Mouse (Mus musculus): ENCODE measurements around the gene Mcfd2. TPM values are rescaled to one million over a fixed set of nuclear protein-coding genes. Genes with fewer than 3 reads are reported as not detected.
"Not testable (repeated sequence)": the region's sequence is repeated elsewhere in the genome, so short reads cannot be mapped to it uniquely, and the experiment has no call there.

Gene Mcfd2
- polyA plus RNA-seq, 1 experiment from 2014 or later, result 148 TPM

DNA sequence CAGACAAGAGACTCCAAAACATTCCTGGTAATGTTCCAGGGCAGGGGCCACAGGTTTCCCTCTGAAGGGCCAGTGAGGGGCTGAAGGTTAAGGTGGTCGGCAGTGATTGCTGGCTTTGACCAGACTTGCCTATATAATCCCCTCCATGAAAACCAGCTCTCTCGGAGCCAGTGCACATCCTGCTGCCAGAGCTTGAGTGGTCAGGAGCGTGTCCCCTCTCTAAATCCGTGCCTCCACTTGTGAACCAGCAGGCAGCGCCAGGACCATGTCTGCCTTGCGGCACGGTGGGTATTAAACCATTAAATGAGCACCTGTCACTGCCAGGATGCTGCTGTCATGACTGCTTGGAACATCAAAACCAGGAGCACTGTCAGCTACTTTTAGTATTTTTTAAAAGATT lies 44.8 kb upstream of the Mcfd2 start:
- TF ChIP-seq CTCF (IDR thresholded peaks at IDR 0.05; ENCODE audit: low read depth) (no peak), EP300 (IDR thresholded peaks at IDR 0.05; ENCODE audit: low read depth) (no peak)
- Histone ChIP-seq H3K4me2 (ENCODE audit: low read depth, low read length) (no peak overlapping the region), H3K4me1 (ENCODE audit: insufficient read depth) (peaks cover 7% of the 10 kb centered on the region), H3K36me3 (replicated peaks; ENCODE audit: insufficient read depth, low read length) (peaks cover 32% of the 10 kb centered on the region), H3K9ac (replicated peaks) (no peak overlapping the region), H3K27ac (ENCODE audit: low read depth) (no peak overlapping the region), H3K27me3 (ENCODE audit: insufficient read depth, low read length) (no peaks in the 10 kb centered on the region), H3K4me3 (ENCODE audit: low read depth, low read length) (no peak overlapping the region), H3K9me3 (ENCODE audit: low read length) (no peaks in the 10 kb centered on the region)
- ATAC-seq (no peak), DNase-seq (no peak)
- WGBS (ENCODE audit: insufficient replicate concordance), result 86% methylated on average over 7 of the region's 7 CpGs

DNA sequence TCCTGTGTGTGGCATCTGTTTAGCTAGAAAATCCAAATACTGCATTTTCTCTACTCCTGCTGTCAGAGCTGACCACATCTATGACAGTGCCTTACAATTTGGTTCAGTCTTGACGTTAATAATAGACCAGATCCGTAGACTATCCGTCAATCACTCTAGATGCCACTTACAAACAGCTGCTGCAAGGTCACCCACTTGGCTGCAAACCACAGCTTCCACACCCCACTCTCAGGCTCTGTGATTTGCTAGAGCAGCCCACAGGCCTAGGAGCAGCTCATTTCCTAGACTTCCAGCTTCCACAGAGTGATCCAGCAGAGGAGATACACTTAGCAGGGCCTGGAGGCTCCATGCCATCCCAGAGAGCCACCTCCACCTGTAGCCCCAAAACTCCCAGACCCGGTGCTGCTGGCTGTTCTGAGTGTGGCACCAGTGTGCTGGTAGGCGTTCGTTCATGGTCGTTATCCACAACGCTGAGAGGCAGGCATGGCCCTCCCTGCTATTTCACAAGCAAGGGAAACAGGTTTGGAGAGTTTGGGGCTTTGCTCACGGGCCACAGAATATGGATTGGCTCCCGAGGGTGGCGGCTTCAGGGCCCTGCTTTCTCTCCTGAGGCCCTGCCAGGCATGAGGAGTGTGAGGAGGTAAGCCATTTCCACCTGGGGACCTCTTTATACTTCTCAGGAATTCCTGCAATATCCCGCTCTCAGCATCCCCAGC lies 43.5 kb upstream of the Mcfd2 start:
- TF ChIP-seq CTCF (IDR thresholded peaks at IDR 0.05; ENCODE audit: low read depth) (no peak), EP300 (IDR thresholded peaks at IDR 0.05; ENCODE audit: low read depth) (no peak)
- H3K9ac ChIP-seq (replicated peaks), result no peak overlapping the region
- no peaks in the 10 kb centered on the region for H3K27me3 ChIP-seq (ENCODE audit: insufficient read depth, low read length)
- no peak overlapping the region for H3K4me2 ChIP-seq (ENCODE audit: low read depth, low read length)
- 73% methylated on average over 12 of the region's 12 CpGs for WGBS (ENCODE audit: insufficient replicate concordance)
- no peak overlapping the region for H3K4me3 ChIP-seq (ENCODE audit: low read depth, low read length)
- DNase-seq (no peak), ATAC-seq (no peak)
- peaks cover 11% of the 10 kb centered on the region for H3K4me1 ChIP-seq (ENCODE audit: insufficient read depth)
- no peaks in the 10 kb centered on the region for H3K9me3 ChIP-seq (ENCODE audit: low read length)
- H3K27ac ChIP-seq (ENCODE audit: low read depth), result no peak overlapping the region
- peaks cover 32% of the 10 kb centered on the region for H3K36me3 ChIP-seq (replicated peaks; ENCODE audit: insufficient read depth, low read length)

DNA sequence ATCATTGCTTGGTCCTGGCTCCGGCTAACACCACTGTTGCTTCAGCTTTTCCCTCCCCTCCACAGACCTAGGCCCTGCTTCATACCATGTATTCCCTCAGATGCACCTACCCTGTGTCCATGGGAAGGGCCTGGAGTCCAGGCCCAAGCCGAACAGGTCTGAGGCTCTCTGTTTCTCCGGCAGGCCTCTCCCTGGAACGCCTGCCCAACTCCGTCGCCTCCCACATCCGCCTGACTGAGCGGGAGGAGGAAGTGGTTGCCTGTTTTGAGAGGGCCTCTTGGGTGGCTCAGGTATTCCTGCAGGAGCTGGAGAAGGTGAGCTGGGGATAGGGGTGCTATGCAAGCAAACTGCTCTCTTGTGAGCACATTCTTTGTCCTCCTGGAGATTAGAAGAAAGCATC lies 41.0 kb upstream of the Mcfd2 start:
- H3K27ac ChIP-seq (ENCODE audit: low read depth), result no peak overlapping the region
- H3K4me1 ChIP-seq (ENCODE audit: insufficient read depth), result peaks cover 34% of the 10 kb centered on the region
- H3K36me3 ChIP-seq (replicated peaks; ENCODE audit: insufficient read depth, low read length), result peaks cover 32% of the 10 kb centered on the region
- WGBS (ENCODE audit: insufficient replicate concordance), result 73% methylated on average over 8 of the region's 8 CpGs
- H3K9me3 ChIP-seq (ENCODE audit: low read length), result no peaks in the 10 kb centered on the region
- TF ChIP-seq EP300 (IDR thresholded peaks at IDR 0.05; ENCODE audit: low read depth) (no peak), CTCF (IDR thresholded peaks at IDR 0.05; ENCODE audit: low read depth) (no peak)
- H3K27me3 ChIP-seq (ENCODE audit: insufficient read depth, low read length), result no peaks in the 10 kb centered on the region
- ATAC-seq (no peak), DNase-seq (no peak)
- no peak overlapping the region for H3K4me3 ChIP-seq (ENCODE audit: low read depth, low read length)
- 0 out of 2 replicates have a peak overlapping the region, but pooled peaks have one; percentile 6 for H3K4me2 ChIP-seq (ENCODE audit: low read depth, low read length)
- no peak overlapping the region for H3K9ac ChIP-seq (replicated peaks)

DNA sequence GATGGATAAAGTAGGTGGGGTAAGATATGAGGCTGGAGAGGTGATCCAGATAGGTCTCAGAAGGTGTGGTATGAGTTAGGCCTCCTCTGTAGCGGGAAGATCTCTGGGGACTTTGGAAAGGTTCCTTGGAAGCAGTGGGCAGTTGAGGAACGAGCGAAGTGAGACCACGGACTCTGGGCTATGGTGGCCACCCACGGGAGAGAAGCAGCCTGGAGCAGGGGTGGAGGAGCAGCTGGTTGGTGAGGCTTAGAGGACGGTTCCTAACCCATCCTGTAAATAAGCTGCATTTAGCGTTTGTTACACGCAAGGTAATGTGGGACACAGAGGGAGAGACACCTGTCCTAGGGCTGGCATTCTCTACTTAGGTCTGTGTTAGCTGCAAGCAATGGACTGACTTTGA lies 39.3 kb upstream of the Mcfd2 start:
- Histone ChIP-seq H3K4me3 (ENCODE audit: low read depth, low read length) (no peak overlapping the region), H3K9ac (replicated peaks) (no peak overlapping the region), H3K9me3 (ENCODE audit: low read length) (no peaks in the 10 kb centered on the region), H3K4me1 (ENCODE audit: insufficient read depth) (peaks cover 36% of the 10 kb centered on the region), H3K27me3 (ENCODE audit: insufficient read depth, low read length) (no peaks in the 10 kb centered on the region), H3K27ac (ENCODE audit: low read depth) (peak overlapping the region; percentile 76; the same call in 1 of the 2 replicates), H3K4me2 (ENCODE audit: low read depth, low read length) (no peak overlapping the region), H3K36me3 (replicated peaks; ENCODE audit: insufficient read depth, low read length) (peaks cover 21% of the 10 kb centered on the region)
- TF ChIP-seq EP300 (IDR thresholded peaks at IDR 0.05; ENCODE audit: low read depth) (no peak), CTCF (IDR thresholded peaks at IDR 0.05; ENCODE audit: low read depth) (no peak)
- 82% methylated on average over 8 of the region's 8 CpGs for whole genome bisulfite sequencing (ENCODE audit: insufficient replicate concordance)
- DNase-seq, result no peak
- no peak for ATAC-seq

DNA sequence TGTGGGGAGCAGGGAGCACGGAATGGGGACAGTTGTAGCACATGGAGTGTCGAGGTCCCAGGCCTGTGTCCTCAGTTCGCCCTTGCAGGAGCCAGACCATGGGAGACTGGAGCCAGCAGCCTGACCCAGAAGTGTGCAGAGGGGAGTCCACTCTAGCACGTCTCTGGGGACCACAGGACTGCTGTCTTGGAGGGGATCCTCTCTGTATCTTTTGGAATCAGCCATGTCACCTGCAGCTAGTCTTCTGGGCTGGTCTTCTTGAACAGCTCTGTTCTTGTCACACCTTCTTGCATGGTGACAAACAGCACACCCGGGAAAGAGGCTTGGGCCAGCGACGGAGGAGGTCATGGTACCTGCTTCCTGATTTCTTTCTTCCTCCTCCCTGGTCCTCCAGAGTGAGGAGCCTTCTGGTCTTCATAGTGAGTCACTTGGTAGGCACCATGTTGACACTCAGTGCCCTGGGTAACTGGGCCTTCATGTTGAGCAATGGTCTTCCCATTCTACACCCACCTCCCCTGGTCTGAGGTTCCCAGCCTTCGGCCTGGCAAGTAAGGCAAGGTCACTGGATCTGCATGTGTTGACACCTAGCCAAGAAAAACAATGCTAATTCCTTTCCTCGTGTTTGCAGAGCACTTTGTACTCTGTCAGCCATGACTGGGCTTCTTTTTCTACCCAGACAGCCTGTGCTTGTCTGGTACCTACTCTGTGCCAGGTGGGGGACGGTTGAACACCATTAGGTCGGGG lies 38.6 kb upstream of the Mcfd2 start:
- no peak overlapping the region for H3K4me2 ChIP-seq (ENCODE audit: low read depth, low read length)
- TF ChIP-seq CTCF (IDR thresholded peaks at IDR 0.05; ENCODE audit: low read depth), result no peak
- TF ChIP-seq EP300 (IDR thresholded peaks at IDR 0.05; ENCODE audit: low read depth), result no peak
- DNase-seq (no peak), ATAC-seq (peak; percentile 67)
- no peak overlapping the region for H3K9ac ChIP-seq (replicated peaks)
- H3K27ac ChIP-seq (ENCODE audit: low read depth), result peak overlapping the region; percentile 76
- H3K9me3 ChIP-seq (ENCODE audit: low read length), result no peaks in the 10 kb centered on the region
- no peak overlapping the region for H3K4me3 ChIP-seq (ENCODE audit: low read depth, low read length)
- WGBS (ENCODE audit: insufficient replicate concordance), result 66% methylated on average over 11 of the region's 11 CpGs
- H3K4me1 ChIP-seq (ENCODE audit: insufficient read depth), result peaks cover 43% of the 10 kb centered on the region
- peaks cover 16% of the 10 kb centered on the region for H3K36me3 ChIP-seq (replicated peaks; ENCODE audit: insufficient read depth, low read length)
- H3K27me3 ChIP-seq (ENCODE audit: insufficient read depth, low read length), result no peaks in the 10 kb centered on the region

DNA sequence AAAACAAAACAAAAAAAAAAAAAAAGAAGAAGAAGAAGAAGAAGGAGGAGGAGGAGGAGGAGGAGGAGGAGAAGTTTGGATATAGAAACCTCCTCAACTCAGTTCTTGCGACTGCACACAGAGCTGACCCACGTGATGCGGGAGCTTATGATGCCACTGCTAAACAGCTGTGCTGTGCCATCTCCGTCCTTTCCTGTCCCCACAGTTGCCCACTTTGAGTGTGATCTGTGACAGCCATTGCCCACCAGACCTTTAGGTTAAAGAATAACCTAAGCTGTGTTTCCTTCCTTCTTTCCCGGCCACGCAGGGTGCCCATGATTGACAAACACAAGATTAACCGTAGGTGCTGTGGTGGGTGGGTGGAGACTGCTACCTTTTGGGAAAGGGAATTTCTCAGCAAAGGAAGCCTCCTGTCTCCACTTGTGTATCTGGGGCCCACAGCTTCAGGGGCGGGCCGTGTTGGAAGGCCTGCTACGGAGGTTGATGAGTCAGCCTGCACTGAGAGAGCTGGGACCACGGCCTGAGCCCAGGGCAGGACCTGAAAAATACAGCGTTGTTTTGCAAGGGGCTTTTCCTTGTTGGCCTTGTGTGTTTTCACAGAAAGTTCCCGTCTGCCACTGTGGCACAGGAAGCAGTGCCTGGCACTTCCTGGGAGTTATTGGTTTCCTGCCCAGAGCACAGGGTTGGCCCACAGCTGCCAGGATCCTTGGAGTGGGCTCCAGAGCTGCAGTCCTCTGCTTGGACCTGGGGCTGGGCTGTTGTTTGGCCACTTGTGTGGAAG lies 36.5 kb upstream of the Mcfd2 start:
- Histone ChIP-seq H3K27me3 (ENCODE audit: insufficient read depth, low read length) (no peaks in the 10 kb centered on the region), H3K4me2 (ENCODE audit: low read depth, low read length) (peak overlapping the region; percentile 44), H3K9me3 (ENCODE audit: low read length) (no peaks in the 10 kb centered on the region), H3K9ac (replicated peaks) (peak overlapping the region; percentile 30; the same call in 1 of the 2 replicates), H3K4me3 (ENCODE audit: low read depth, low read length) (no peak overlapping the region), H3K27ac (ENCODE audit: low read depth) (peak overlapping the region; percentile 76), H3K4me1 (ENCODE audit: insufficient read depth) (peaks cover 57% of the 10 kb centered on the region), H3K36me3 (replicated peaks; ENCODE audit: insufficient read depth, low read length) (peaks cover 2% of the 10 kb centered on the region; the same call in 1 of the 2 replicates)
- no peak for TF ChIP-seq CTCF (IDR thresholded peaks at IDR 0.05; ENCODE audit: low read depth)
- no peak for TF ChIP-seq EP300 (IDR thresholded peaks at IDR 0.05; ENCODE audit: low read depth)
- 22% methylated on average over 13 of the region's 13 CpGs for WGBS (ENCODE audit: insufficient replicate concordance)
- ATAC-seq, result no peak
- no peak for DNase-seq

DNA sequence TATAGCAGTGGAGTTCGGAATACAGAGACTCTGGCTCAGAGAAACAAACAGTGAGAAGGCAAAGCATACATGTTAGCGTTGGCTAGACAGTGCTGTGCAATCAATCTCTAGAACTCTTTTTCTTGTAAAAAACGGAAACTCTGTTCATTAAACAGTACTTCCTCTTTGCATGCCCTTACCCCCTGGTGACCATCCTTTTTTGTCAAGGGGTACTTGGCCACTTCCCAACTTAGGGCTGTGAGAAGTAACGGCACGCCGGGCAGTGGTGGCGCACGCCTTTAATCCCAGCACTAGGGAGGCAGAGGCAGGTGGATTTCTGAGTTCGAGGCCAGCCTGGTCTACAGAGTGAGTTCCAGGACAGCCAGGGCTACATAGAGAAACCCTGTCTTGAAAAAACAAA lies 35.9 kb upstream of the Mcfd2 start:
- not testable (repeated sequence) for H3K9ac ChIP-seq (replicated peaks); H3K9me3 ChIP-seq (ENCODE audit: low read length); H3K4me3 ChIP-seq (ENCODE audit: low read depth, low read length); H3K4me2 ChIP-seq (ENCODE audit: low read depth, low read length); H3K36me3 ChIP-seq (replicated peaks; ENCODE audit: insufficient read depth, low read length); H3K27me3 ChIP-seq (ENCODE audit: insufficient read depth, low read length); DNase-seq; ATAC-seq
- WGBS (ENCODE audit: insufficient replicate concordance), result 52% methylated on average over 9 of the region's 9 CpGs
- Histone ChIP-seq H3K4me1 (ENCODE audit: insufficient read depth) (peaks cover 57% of the 10 kb centered on the region), H3K27ac (ENCODE audit: low read depth) (peak overlapping the region; percentile 76; the same call in 1 of the 2 replicates)

Data from liver, postnatal 0 days (tissue).